Mouse (Mus musculus): ENCODE results near the gene Capn6. TPM values are rescaled to one million over a fixed set of nuclear protein-coding genes. Genes with fewer than 3 reads are reported as not detected.

Gene Capn6
- under 1 TPM; 0.33 to 0.37 TPM for total RNA-seq (2021)

DNA sequence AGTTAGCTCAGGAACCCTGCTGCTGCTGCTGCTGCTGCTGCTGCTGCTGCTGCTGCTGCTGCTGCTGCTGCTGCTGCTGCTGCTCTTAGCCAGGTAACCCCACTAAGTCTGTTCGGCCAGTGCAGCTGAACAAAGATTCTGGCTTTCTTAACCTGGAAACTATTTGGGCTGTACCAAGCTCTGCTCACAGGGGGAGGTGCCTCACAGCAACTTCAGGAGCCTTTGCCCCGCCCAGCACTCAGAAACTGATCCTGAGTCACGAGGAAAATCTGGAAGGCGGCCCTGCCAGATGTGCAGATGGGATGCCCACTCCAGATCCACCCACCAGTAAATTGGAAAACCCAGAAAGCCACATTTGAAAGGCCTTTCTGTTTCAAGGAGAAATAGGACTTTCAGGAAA, at the start of gene Capn6:
Capn6 (minus strand) TSS at position 203 of the 400 bp plus-strand sequence.
- no peak for DNase-seq

DNA sequence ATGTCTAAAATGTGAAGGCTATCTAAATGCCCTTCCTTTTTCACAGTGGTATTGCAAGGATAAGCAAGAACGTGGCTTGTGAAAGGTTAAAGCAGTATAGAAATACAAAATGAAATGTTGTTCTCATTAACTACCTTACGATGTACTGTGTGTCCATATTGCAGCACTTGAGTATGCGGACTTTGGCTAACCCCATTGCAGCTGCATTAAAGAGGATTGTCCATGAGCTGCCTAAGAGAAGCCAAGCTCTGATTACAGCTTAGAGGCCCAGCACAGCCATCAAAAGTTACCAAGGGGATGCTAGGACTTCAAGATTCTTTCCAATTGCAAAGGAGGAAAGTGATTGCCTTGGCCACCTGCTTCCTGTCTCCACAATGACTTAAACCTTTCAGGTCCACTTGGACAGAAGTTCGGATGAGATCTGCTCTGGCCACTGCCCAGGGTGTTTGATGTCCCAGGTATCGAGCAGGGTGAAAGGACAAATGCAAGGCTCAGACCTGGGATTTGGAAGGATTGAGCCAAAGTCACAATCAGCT, 40.0 kb upstream of the Capn6 start:
- DNase-seq = no peak

DNA sequence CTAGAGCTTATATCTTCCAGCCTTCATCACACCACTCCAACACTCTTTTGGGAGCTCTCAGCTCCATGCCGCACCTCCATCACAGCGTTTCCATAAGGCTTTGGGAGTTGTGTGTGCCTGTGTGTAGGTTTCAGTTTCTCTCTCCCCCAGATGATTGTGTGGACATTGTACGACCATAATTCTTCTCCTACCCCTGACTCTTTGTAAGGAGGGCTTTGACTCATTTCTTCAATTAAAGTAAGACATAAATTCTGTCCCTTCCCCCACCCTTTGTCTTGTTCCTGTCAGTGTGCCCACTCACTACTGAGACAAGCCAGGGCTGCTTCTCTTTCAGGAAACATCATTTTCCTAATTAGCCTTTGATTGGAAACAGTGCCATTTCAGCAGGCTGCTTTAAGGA, 24.1 kb upstream of the Capn6 start:
- DNase-seq = no peak

DNA sequence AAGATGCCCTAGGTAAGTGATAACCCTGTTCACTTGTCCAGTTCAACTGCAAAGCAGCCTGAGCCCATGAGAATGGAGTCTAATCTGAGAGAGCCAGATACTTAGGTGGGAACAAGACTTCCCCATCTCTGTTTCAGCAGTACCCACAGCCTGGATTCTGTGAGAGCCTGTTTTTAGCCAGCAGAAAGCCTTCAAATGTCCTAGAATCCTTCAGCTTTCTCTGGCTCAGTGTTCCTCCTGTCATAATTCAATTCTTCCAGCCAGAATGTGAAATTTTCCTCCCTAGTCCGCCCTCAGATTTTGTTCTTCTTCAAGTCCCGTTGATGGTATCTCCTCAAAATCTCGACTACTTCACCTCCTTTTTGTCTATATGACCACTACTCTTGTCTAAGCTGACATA, 22.8 kb upstream of the Capn6 start:
- DNase-seq = no peak

DNA sequence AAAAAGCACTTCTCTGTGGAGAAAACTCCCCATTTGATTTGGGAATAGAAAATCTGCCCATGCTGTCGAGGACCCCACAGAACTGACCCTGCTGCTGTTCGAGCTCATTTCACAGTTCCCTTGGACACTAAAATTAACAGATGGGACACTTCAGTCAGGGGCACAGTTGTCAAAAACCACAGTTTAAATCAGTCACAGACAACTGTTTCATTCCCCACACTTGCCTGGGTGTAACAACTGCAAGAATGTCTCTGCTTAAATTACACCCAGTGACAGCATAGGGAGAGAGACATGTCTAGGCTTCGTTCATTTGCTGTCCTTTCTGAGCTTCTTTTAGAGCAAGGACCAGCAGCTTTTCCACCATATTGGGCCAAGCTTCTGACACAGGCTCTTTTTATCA, 19.4 kb upstream of the Capn6 start:
- DNase-seq = no peak

DNA sequence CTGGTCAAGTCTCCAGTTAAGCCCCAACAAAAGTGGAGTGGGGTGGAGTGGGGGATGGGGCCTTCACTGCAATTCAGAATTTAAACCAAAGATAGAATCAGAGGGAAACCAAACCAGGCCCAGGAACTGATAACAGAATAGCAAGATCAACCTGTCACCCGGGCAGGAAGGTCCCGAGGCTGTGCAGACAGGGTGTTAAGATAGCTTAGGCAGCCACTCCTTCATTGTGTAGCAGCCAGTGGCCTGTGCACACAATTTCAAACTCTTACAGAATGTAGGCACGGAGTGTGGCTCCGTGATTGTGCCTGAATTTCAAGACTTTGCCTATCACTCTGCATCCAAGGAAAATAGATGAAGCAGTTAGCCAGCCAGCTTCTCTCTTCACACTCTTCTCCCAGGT, 693 bp downstream of the Capn6 start:
- no peak for DNase-seq

DNA sequence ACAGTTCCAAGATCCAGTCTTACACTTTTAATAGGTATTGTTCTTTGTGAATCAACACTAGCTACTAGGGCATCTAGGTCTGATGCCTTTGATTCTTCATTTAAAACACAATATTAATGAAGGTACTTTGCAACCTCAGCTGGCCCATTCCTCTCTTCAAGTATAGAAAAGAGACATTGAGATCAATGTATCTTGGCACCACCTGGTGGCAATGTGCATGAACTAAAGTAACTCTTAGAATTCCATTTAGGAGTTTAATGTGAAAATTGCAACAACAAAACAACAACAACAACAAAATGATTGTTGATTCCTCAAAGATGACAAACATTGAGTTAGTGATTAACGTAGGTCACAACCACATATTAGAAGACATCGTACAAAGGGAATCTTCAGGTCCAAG, 8.3 kb downstream of the Capn6 start:
- DNase-seq = no peak

DNA sequence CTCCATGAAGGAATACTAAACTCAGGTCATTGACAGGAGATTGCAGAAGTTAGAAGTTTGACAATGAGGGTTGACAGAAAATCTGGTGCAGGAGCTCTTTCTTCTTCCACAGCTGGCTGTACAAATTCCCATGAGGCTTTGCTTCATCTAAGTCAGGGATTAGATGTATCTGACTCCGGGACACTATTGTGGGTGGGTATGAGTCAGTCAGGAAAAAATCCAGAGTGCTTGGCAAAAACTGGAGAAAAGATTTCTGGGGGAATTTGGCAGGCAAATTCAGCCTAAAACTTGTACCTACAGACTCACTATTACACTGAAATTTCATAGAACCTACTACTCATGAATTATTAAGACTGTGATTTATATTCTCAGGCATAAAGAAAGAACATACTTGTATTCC, 11.3 kb downstream of the Capn6 start:
- DNase-seq = no peak

DNA sequence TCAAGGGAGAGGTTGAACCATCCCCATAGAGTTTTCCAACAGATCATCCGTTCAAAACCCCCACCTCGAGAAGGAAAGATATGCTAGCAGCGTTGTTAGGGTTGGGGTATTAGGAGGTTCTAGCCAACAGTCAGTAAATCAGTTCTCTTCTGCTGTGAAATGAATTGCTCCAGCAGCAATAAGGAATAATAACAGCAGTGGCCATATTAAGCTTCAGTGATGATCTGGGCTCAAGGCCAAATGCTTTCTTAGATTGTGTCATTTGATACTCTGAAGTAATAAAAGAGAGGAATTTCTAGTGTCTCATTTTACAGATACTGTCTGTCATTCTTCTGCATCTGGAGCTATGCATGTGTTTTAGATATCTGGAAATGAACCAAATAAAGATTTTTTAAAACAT, 64.7 kb downstream of the Capn6 start:
- no peak for DNase-seq

Small RNAs within 50 kb of the gene (microRNA-seq; reads per million reads assigned to microRNA genes)
- 0 reads per million in 2 experiments for gene Gm47298

Other genes with a start within 250 kb of the Capn6 start
- 10 to 100 TPM; 15.3 to 16.8 TPM for gene Dcx, start 105.9 kb upstream of the Capn6 start, total RNA-seq (2021)

Data from layer of hippocampus, postnatal 36 days (tissue).